Mouse (Mus musculus): ENCODE data around the gene Klc1.

DNA sequence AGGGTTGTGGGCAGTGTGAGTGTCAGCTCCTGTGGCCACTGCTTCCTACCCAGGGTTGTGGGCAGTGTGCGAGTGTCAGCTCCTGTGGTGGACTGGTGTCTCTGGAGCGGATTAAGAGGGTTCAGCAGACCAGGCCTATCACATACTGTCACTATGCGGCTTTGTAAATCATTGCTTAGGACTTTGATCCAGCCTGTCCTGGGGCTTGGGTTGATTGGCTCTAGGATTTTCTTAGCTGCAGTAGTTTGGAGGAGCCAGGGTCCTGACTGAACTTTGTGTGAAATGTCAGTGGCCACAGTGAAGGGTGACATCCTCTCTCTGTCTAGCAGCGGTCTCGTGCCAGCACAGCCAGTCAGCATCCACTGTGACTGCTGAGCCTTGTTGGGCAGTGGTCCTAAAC is 31.4 kb downstream of the Klc1 start:
- no peak for TF ChIP-seq CTCF (IDR thresholded peaks at IDR 0.05; ENCODE audit: extremely low read depth, insufficient read depth, low read length)
- no peak for TF ChIP-seq POLR2A (IDR thresholded peaks at IDR 0.05; ENCODE audit: extremely low read depth, insufficient read depth, low read length)
